Mouse (Mus musculus) liver, postnatal 0 days (tissue): Measurements from ENCODE around the gene Rnf227. TPM values are rescaled to one million over a fixed set of nuclear protein-coding genes. Genes with fewer than 3 reads are reported as not detected.

Source experiments
- ATAC-seq: fragments of 200-750 bp; cut with Nextera tagmentation; 2 replicates; pipeline ENCODE4 v1.8.0; 2017; ENCODE audit warnings: mild to moderate bottlenecking, moderate library complexity
- DNase-seq: peaks from one replicate; pipeline ENCODE4 v3.0.0-alpha.2; 2016
- H3K27ac ChIP-seq: fragments of 300-500 bp; sonication (generic); 2 replicates; pipeline ENCODE4 v1.5.1; 2014; ENCODE audit warnings: antibody characterized with exemption, moderate library complexity, mild to moderate bottlenecking, low read depth
- H3K27me3 ChIP-seq: fragments of 300-500 bp; sonication (generic); 2 replicates; pipeline ENCODE4 v1.6.1; 2014; ENCODE audit warnings: low read length, control low read depth, mixed read lengths; ENCODE audit not compliant: insufficient read depth
- H3K36me3 ChIP-seq: fragments of 300-500 bp; sonication (generic); replicated peaks from 2 replicates; pipeline ENCODE4 v1.6.1; 2014; ENCODE audit warnings: mild to moderate bottlenecking, control low read depth, low read length, moderate library complexity, mixed read lengths; ENCODE audit not compliant: insufficient read depth
- H3K4me1 ChIP-seq: fragments of 300-500 bp; sonication (generic); 2 replicates; pipeline ENCODE4 v1.6.1; 2014; ENCODE audit warnings: antibody characterized with exemption, mild to moderate bottlenecking, control low read depth; ENCODE audit not compliant: insufficient read depth
- H3K4me2 ChIP-seq: fragments of 300-500 bp; sonication (generic); 2 replicates; pipeline ENCODE4 v1.6.1; 2014; ENCODE audit warnings: low read depth, mild to moderate bottlenecking, low read length, moderate library complexity, mixed read lengths
- H3K4me3 ChIP-seq: fragments of 300-500 bp; sonication (generic); 2 replicates; pipeline ENCODE4 v1.5.1; 2014; ENCODE audit warnings: low read depth, low read length
- H3K9ac ChIP-seq: fragments of 300-500 bp; sonication (generic); replicated peaks from 2 replicates; pipeline ENCODE4 v1.6.1; 2014; ENCODE audit warnings: mild to moderate bottlenecking, moderate library complexity
- H3K9me3 ChIP-seq: fragments of 300-500 bp; sonication (generic); 2 replicates; pipeline ENCODE4 v1.6.1; 2016; ENCODE audit warnings: mild to moderate bottlenecking, control low read depth, low read length, mixed read lengths
- CTCF ChIP-seq: sonication (generic); IDR thresholded peaks from 2 replicates; pipeline ENCODE4 v1.5.1; 2016; ENCODE audit warnings: antibody characterized with exemption, low read depth
- EP300 ChIP-seq: IDR thresholded peaks from 2 replicates; pipeline ENCODE4 v1.6.1; 2016; ENCODE audit warnings: antibody characterized with exemption, low read depth, mild to moderate bottlenecking
- WGBS: fragments of 180-500 bp; shearing (Covaris S2); extraction: QIAGEN DNeasy Blood & Tissue Kit; methylation state at CpG from one replicate; pipeline ENCODE4 v1.1.7; 2014; ENCODE audit not compliant: insufficient replicate concordance; 5-methylcytosine and 5-hydroxymethylcytosine counted together
- polyA plus RNA-seq: library from polyadenylated mRNA; unstranded; fragments of >200 nt; fragmentation: Nextera tagmentation; extraction: Ambion mirVana; gene quantifications from 2 replicates; pipeline ENCODE4 v1.2.1, GENCODE M21; 2015

Gene Rnf227
- polyA plus RNA-seq, 1 experiment from 2014 or later, result 0.87 TPM

- H3K4me2 ChIP-seq, result no peak overlapping the region
- no peaks in the 10 kb centered on the region for H3K36me3 ChIP-seq
- no peak overlapping the region for H3K4me3 ChIP-seq
- H3K27ac ChIP-seq, result no peak overlapping the region
- peaks cover 11% of the 10 kb centered on the region for H3K4me1 ChIP-seq
- H3K9ac ChIP-seq, result no peak overlapping the region
- ATAC-seq (no peak), DNase-seq (no peak)
- 84% methylated on average over 6 of the region's 6 CpGs for WGBS
- H3K9me3 ChIP-seq, result no peaks in the 10 kb centered on the region
- no peak for TF ChIP-seq CTCF
- TF ChIP-seq EP300, result no peak
- H3K27me3 ChIP-seq, result no peaks in the 10 kb centered on the region
These were observed 41.1 kb downstream of the Rnf227 start for GRCm38 (mm10) chr11:69381356-69381755.

- H3K27ac ChIP-seq, result no peak overlapping the region
- no peaks in the 10 kb centered on the region for H3K36me3 ChIP-seq
- ATAC-seq, result no peak
- TF ChIP-seq CTCF (no peak), EP300 (no peak)
- no peak for DNase-seq
- no peaks in the 10 kb centered on the region for H3K27me3 ChIP-seq
- 76% methylated on average over 10 of the region's 10 CpGs for WGBS
- no peak overlapping the region for H3K4me2 ChIP-seq
- no peak overlapping the region for H3K9ac ChIP-seq
- H3K4me1 ChIP-seq, result peaks cover 8% of the 10 kb centered on the region
- no peaks in the 10 kb centered on the region for H3K9me3 ChIP-seq
- H3K4me3 ChIP-seq, result no peak overlapping the region
These were observed 42.3 kb downstream of the Rnf227 start for GRCm38 (mm10) chr11:69382478-69383105.

- WGBS, result 69% methylated on average over 6 of the region's 6 CpGs
- no peak for ATAC-seq
- H3K27ac ChIP-seq, result no peak overlapping the region
These were observed 44.7 kb downstream of the Rnf227 start for GRCm38 (mm10) chr11:69384979-69385378.

GRCm38 (mm10) chr11:69386758-69387157, 46.5 kb downstream of the Rnf227 start:
- Histone ChIP-seq H3K36me3 (no peaks in the 10 kb centered on the region), H3K27me3 (no peaks in the 10 kb centered on the region), H3K9ac (no peak overlapping the region), H3K4me1 (no peaks in the 10 kb centered on the region), H3K4me3 (no peak overlapping the region), H3K4me2 (no peak overlapping the region), H3K9me3 (no peaks in the 10 kb centered on the region), H3K27ac (no peak overlapping the region)
- ATAC-seq (no peak), DNase-seq (no peak)
- TF ChIP-seq CTCF (no peak), EP300 (no peak)
- 75% methylated on average over 7 of the region's 7 CpGs for WGBS

More at GRCm38 (mm10) chr11:69384979-69385378, 44.7 kb downstream of the Rnf227 start:
- Histone ChIP-seq H3K4me3 (no peak overlapping the region), H3K9ac (no peak overlapping the region), H3K9me3 (no peaks in the 10 kb centered on the region), H3K4me1 (peaks cover under 1% of the 10 kb centered on the region; the same call in 1 of the 2 replicates), H3K4me2 (no peak overlapping the region), H3K36me3 (no peaks in the 10 kb centered on the region), H3K27me3 (no peaks in the 10 kb centered on the region)
- TF ChIP-seq EP300 (no peak), CTCF (no peak)
- no peak for DNase-seq

GRCm38 (mm10) chr11:69388680-69389079, 48.4 kb downstream of the Rnf227 start:
- TF ChIP-seq EP300 (no peak), CTCF (no peak)
- Histone ChIP-seq H3K27me3 (no peaks in the 10 kb centered on the region), H3K4me1 (no peaks in the 10 kb centered on the region), H3K9me3 (no peaks in the 10 kb centered on the region), H3K27ac (no peak overlapping the region), H3K36me3 (no peaks in the 10 kb centered on the region), H3K9ac (no peak overlapping the region), H3K4me2 (no peak overlapping the region), H3K4me3 (no peak overlapping the region)
- no peak for ATAC-seq
- 88% methylated on average over 4 of the region's 4 CpGs for WGBS
- no peak for DNase-seq

- whole genome bisulfite sequencing, result 65% methylated on average over 14 of the region's 14 CpGs
- no peaks in the 10 kb centered on the region for H3K9me3 ChIP-seq
These were observed 49.5 kb downstream of the Rnf227 start for GRCm38 (mm10) chr11:69389531-69390399.

More at GRCm38 (mm10) chr11:69389531-69390399, 49.5 kb downstream of the Rnf227 start:
- DNase-seq, result peak; percentile 28
- ATAC-seq, result no peak
- H3K9ac ChIP-seq, result no peak overlapping the region
- H3K36me3 ChIP-seq, result no peaks in the 10 kb centered on the region
- peaks cover 4% of the 10 kb centered on the region; the same call in 1 of the 2 replicates for H3K4me1 ChIP-seq
- no peaks in the 10 kb centered on the region for H3K27me3 ChIP-seq
- no peak overlapping the region for H3K4me3 ChIP-seq
- no peak for TF ChIP-seq CTCF
- no peak for TF ChIP-seq EP300
- H3K27ac ChIP-seq, result no peak overlapping the region
- no peak overlapping the region for H3K4me2 ChIP-seq
